Mouse (Mus musculus): ENCODE measurements around the gene Nfkbib.

- TF ChIP-seq POLR2A (IDR thresholded peaks at IDR 0.05; ENCODE audit: insufficient read depth, low read depth, low read length): no peak
- no peak for TF ChIP-seq CTCF (IDR thresholded peaks at IDR 0.05; ENCODE audit: insufficient read depth, low read depth, low read length)
These were observed 13.9 kb upstream of the Nfkbib start for GRCm38 (mm10) chr7:28781261-28781663.

Measured in olfactory bulb, adult 2 months (tissue).